Mouse (Mus musculus): ENCODE results near the gene Scly. TPM values are rescaled to one million over a fixed set of nuclear protein-coding genes. Genes with fewer than 3 reads are reported as not detected.
A peak's percentile ranks its signal among the peaks of the same experiment; 100 is the strongest.

Scly gene
- polyA plus RNA-seq, 1 experiment from 2014 or later: 16.9 TPM

- ATAC-seq (replicated peaks; ENCODE audit: low FRiP score, low TSS enrichment, low read depth) (no peak), DNase-seq (ENCODE audit: low spot score) (no peak)
- Histone ChIP-seq H3K4me3 (ENCODE audit: low read depth, low read length) (no peak overlapping the region), H3K36me3 (ENCODE audit: control insufficient read depth, insufficient read depth, low read length) (peaks cover 10% of the 10 kb centered on the region; the same call in 1 of the 2 replicates), H3K27ac (ENCODE audit: low read depth) (no peak overlapping the region), H3K4me1 (replicated peaks; ENCODE audit: control insufficient read depth, insufficient read depth, low read length) (no peaks in the 10 kb centered on the region; the same call in 1 of the 2 replicates), H3K27me3 (replicated peaks; ENCODE audit: control insufficient read depth, insufficient read depth, low read length) (no peaks in the 10 kb centered on the region), H3K4me2 (ENCODE audit: low read length) (no peak overlapping the region), H3K9me3 (ENCODE audit: control insufficient read depth, low read length) (no peaks in the 10 kb centered on the region), H3K9ac (ENCODE audit: low read length) (no peak overlapping the region)
- WGBS: 86% methylated on average over 5 of the region's 5 CpGs
These were observed 38.3 kb upstream of the Scly start for GRCm38 (mm10) chr1:91259794-91260193.

DNA sequence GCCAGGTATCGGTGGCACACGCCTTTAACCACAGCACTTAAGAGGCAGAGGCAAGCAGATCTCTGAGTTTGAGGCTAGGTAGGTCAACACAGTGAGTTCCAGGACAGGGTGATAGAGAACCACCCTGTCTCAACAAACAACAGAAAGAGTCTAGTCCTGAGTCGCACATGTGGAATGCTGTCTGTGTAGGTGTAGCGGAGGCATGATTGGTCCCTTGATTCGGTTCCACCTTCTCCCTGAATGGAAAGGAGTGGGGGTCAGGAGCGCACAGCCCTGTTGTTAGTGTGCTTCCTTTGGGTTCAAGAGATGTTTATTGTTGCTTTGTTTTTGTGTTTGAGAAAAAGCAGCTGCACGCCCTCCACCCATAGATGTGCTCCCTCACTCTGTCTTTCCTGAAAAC is 35.6 kb upstream of the Scly start:
- DNase-seq (ENCODE audit: low spot score) (no peak), ATAC-seq (replicated peaks; ENCODE audit: low FRiP score, low TSS enrichment, low read depth) (no peak)
- Histone ChIP-seq H3K36me3 (ENCODE audit: control insufficient read depth, insufficient read depth, low read length) (peaks cover 18% of the 10 kb centered on the region), H3K27ac (ENCODE audit: low read depth) (no peak overlapping the region), H3K9me3 (ENCODE audit: control insufficient read depth, low read length) (no peaks in the 10 kb centered on the region), H3K9ac (ENCODE audit: low read length) (no peak overlapping the region), H3K4me2 (ENCODE audit: low read length) (no peak overlapping the region), H3K4me1 (replicated peaks; ENCODE audit: control insufficient read depth, insufficient read depth, low read length) (no peaks in the 10 kb centered on the region; the same call in 1 of the 2 replicates), H3K4me3 (ENCODE audit: low read depth, low read length) (no peak overlapping the region), H3K27me3 (replicated peaks; ENCODE audit: control insufficient read depth, insufficient read depth, low read length) (no peaks in the 10 kb centered on the region)
- 88% methylated on average over 7 of the region's 7 CpGs for WGBS

DNA sequence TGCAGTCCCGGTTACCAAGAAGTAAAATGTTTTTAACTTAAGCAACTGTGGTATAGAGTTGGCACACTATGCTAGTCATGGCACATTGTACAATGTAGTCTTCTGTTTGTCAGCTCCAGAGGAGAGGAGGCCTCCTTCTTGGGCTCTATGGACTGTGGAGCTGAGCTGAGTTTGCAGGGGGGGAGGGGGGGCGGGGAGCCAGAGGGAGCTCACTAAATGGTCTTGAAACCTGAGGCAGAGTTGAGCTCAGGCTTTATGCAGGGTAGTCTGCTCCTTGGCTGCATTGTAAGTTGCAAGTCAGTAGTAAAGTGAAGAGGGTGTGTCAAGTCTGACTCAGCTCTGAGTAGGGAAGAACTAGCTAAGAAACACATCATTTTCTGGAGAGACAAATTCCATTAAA is 25.9 kb upstream of the Scly start:
- 79% methylated on average over 2 of the region's 2 CpGs for WGBS
- no peaks in the 10 kb centered on the region for H3K4me1 ChIP-seq (replicated peaks; ENCODE audit: control insufficient read depth, insufficient read depth, low read length)
- no peak overlapping the region for H3K9ac ChIP-seq (ENCODE audit: low read length)
- H3K9me3 ChIP-seq (ENCODE audit: control insufficient read depth, low read length): no peaks in the 10 kb centered on the region
- ATAC-seq (replicated peaks; ENCODE audit: low FRiP score, low TSS enrichment, low read depth): no peak
- no peak overlapping the region for H3K4me3 ChIP-seq (ENCODE audit: low read depth, low read length)
- no peak overlapping the region for H3K4me2 ChIP-seq (ENCODE audit: low read length)
- H3K27ac ChIP-seq (ENCODE audit: low read depth): no peak overlapping the region
- no peaks in the 10 kb centered on the region for H3K27me3 ChIP-seq (replicated peaks; ENCODE audit: control insufficient read depth, insufficient read depth, low read length)
- DNase-seq (ENCODE audit: low spot score): no peak
- H3K36me3 ChIP-seq (ENCODE audit: control insufficient read depth, insufficient read depth, low read length): peaks cover 21% of the 10 kb centered on the region

DNA sequence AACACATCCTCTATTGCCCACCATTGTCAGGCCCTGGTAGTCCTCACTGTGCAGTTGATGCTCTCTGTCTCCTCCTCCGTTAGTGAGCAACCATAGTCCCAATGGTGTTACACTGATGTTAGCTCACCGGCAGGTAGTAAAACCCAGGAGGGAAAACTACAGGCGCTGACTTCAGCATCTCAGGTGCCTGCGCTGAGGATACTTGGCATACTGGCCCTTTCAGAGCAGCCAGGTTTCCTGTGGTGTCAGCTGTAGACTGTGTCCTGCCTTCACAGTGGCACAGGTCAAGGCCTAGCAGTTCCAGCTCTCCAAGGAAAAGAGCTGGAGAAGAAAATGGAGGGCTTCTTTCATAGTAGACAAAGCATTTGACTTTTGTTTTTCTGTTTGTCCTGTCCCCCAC is 21.6 kb upstream of the Scly start:
- ATAC-seq (replicated peaks; ENCODE audit: low FRiP score, low TSS enrichment, low read depth) (no peak), DNase-seq (ENCODE audit: low spot score) (peak; percentile 38)
- H3K4me2 ChIP-seq (ENCODE audit: low read length): no peak overlapping the region
- H3K27ac ChIP-seq (ENCODE audit: low read depth): no peak overlapping the region
- H3K36me3 ChIP-seq (ENCODE audit: control insufficient read depth, insufficient read depth, low read length): peaks cover 59% of the 10 kb centered on the region
- no peaks in the 10 kb centered on the region for H3K27me3 ChIP-seq (replicated peaks; ENCODE audit: control insufficient read depth, insufficient read depth, low read length)
- H3K9me3 ChIP-seq (ENCODE audit: control insufficient read depth, low read length): no peaks in the 10 kb centered on the region
- H3K4me1 ChIP-seq (replicated peaks; ENCODE audit: control insufficient read depth, insufficient read depth, low read length): no peaks in the 10 kb centered on the region
- no peak overlapping the region for H3K9ac ChIP-seq (ENCODE audit: low read length)
- WGBS: 96% methylated on average over 4 of the region's 4 CpGs
- H3K4me3 ChIP-seq (ENCODE audit: low read depth, low read length): no peak overlapping the region

GRCm38 (mm10) chr1:91277480-91277879 is 20.7 kb upstream of the Scly start:
- WGBS: 91% methylated on average over 2 of the region's 2 CpGs
- ATAC-seq (replicated peaks; ENCODE audit: low FRiP score, low TSS enrichment, low read depth): no peak
- H3K36me3 ChIP-seq (ENCODE audit: control insufficient read depth, insufficient read depth, low read length): peaks cover 64% of the 10 kb centered on the region

GRCm38 (mm10) chr1:91278410-91279119 is 19.6 kb upstream of the Scly start:
- peaks cover 72% of the 10 kb centered on the region for H3K36me3 ChIP-seq (ENCODE audit: control insufficient read depth, insufficient read depth, low read length)
- no peaks in the 10 kb centered on the region for H3K27me3 ChIP-seq (replicated peaks; ENCODE audit: control insufficient read depth, insufficient read depth, low read length)
- no peak overlapping the region for H3K4me2 ChIP-seq (ENCODE audit: low read length)
- DNase-seq (ENCODE audit: low spot score): peak; percentile 32
- H3K4me1 ChIP-seq (replicated peaks; ENCODE audit: control insufficient read depth, insufficient read depth, low read length): no peaks in the 10 kb centered on the region
- no peak overlapping the region for H3K9ac ChIP-seq (ENCODE audit: low read length)
- 92% methylated on average over 3 of the region's 3 CpGs for WGBS
- H3K9me3 ChIP-seq (ENCODE audit: control insufficient read depth, low read length): no peaks in the 10 kb centered on the region
- H3K27ac ChIP-seq (ENCODE audit: low read depth): no peak overlapping the region
- no peak for ATAC-seq (replicated peaks; ENCODE audit: low FRiP score, low TSS enrichment, low read depth)
- no peak overlapping the region for H3K4me3 ChIP-seq (ENCODE audit: low read depth, low read length)

More at GRCm38 (mm10) chr1:91277480-91277879, 20.7 kb upstream of the Scly start:
- Histone ChIP-seq H3K27me3 (replicated peaks; ENCODE audit: control insufficient read depth, insufficient read depth, low read length) (no peaks in the 10 kb centered on the region), H3K27ac (ENCODE audit: low read depth) (no peak overlapping the region), H3K9ac (ENCODE audit: low read length) (no peak overlapping the region), H3K9me3 (ENCODE audit: control insufficient read depth, low read length) (no peaks in the 10 kb centered on the region), H3K4me2 (ENCODE audit: low read length) (no peak overlapping the region), H3K4me3 (ENCODE audit: low read depth, low read length) (no peak overlapping the region), H3K4me1 (replicated peaks; ENCODE audit: control insufficient read depth, insufficient read depth, low read length) (no peaks in the 10 kb centered on the region)
- DNase-seq (ENCODE audit: low spot score): peak; percentile 13

DNA sequence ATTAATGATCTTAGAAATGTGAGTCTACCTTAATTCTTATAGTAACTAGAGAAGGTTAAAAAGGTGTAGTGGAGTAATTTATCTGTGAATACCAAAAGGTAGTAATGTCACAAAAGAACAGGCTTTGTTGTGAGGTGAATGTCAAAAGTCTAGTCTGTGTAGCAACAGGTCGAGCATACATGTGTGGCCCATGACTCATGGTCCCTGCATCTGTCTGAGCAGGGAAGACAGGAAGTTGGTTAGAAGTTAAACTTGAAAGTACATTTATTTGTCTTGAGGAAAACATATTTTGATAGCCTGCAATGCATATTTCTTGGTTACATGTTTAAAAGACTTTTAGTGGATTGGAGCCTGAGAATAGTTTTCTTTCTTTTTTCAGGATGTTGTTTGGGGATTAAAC is 19.0 kb upstream of the Scly start:
- 90% methylated on average over 1 of the region's 1 CpGs for WGBS
- no peaks in the 10 kb centered on the region for H3K4me1 ChIP-seq (replicated peaks; ENCODE audit: control insufficient read depth, insufficient read depth, low read length)
- DNase-seq (ENCODE audit: low spot score): no peak
- no peak overlapping the region for H3K4me3 ChIP-seq (ENCODE audit: low read depth, low read length)
- no peaks in the 10 kb centered on the region for H3K27me3 ChIP-seq (replicated peaks; ENCODE audit: control insufficient read depth, insufficient read depth, low read length)
- no peak overlapping the region for H3K9ac ChIP-seq (ENCODE audit: low read length)
- H3K36me3 ChIP-seq (ENCODE audit: control insufficient read depth, insufficient read depth, low read length): peaks cover 77% of the 10 kb centered on the region
- no peak overlapping the region for H3K4me2 ChIP-seq (ENCODE audit: low read length)
- H3K9me3 ChIP-seq (ENCODE audit: control insufficient read depth, low read length): no peaks in the 10 kb centered on the region
- ATAC-seq (replicated peaks; ENCODE audit: low FRiP score, low TSS enrichment, low read depth): no peak
- H3K27ac ChIP-seq (ENCODE audit: low read depth): no peak overlapping the region

GRCm38 (mm10) chr1:91282582-91282981 is 15.6 kb upstream of the Scly start:
- Histone ChIP-seq H3K36me3 (ENCODE audit: control insufficient read depth, insufficient read depth, low read length) (peaks cover 86% of the 10 kb centered on the region), H3K9me3 (ENCODE audit: control insufficient read depth, low read length) (no peaks in the 10 kb centered on the region), H3K4me3 (ENCODE audit: low read depth, low read length) (no peak overlapping the region), H3K27ac (ENCODE audit: low read depth) (no peak overlapping the region), H3K9ac (ENCODE audit: low read length) (no peak overlapping the region), H3K4me1 (replicated peaks; ENCODE audit: control insufficient read depth, insufficient read depth, low read length) (no peaks in the 10 kb centered on the region), H3K4me2 (ENCODE audit: low read length) (no peak overlapping the region), H3K27me3 (replicated peaks; ENCODE audit: control insufficient read depth, insufficient read depth, low read length) (no peaks in the 10 kb centered on the region)
- ATAC-seq (replicated peaks; ENCODE audit: low FRiP score, low TSS enrichment, low read depth): no peak
- 73% methylated on average over 1 of the region's 1 CpGs for WGBS
- DNase-seq (ENCODE audit: low spot score): no peak

DNA sequence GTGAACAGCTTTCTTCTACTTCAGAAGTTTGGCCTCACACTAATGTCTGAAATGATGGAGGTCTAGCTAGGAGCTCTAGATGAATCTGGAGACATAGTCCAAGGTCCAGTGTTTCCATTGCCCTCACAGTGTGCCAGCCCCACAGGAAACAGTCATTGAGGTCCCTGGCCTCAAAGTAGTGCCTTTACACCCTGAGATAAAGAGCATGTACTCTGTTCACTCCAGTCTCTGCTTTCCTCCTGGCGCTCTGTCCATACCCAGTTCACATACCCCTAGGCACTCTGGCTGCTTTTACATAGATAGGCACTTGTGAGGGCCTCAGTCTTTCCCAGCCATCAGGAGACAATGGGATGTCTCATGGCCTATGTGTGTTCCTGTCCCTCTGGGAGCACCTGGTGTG is 8.8 kb upstream of the Scly start:
- no peak overlapping the region for H3K4me3 ChIP-seq (ENCODE audit: low read depth, low read length)
- no peak overlapping the region for H3K4me2 ChIP-seq (ENCODE audit: low read length)
- H3K9me3 ChIP-seq (ENCODE audit: control insufficient read depth, low read length): no peaks in the 10 kb centered on the region
- ATAC-seq (replicated peaks; ENCODE audit: low FRiP score, low TSS enrichment, low read depth) (no peak), DNase-seq (ENCODE audit: low spot score) (no peak)
- H3K36me3 ChIP-seq (ENCODE audit: control insufficient read depth, insufficient read depth, low read length): peaks cover 42% of the 10 kb centered on the region
- H3K27ac ChIP-seq (ENCODE audit: low read depth): no peak overlapping the region
- H3K27me3 ChIP-seq (replicated peaks; ENCODE audit: control insufficient read depth, insufficient read depth, low read length): no peaks in the 10 kb centered on the region
- no peak overlapping the region for H3K9ac ChIP-seq (ENCODE audit: low read length)
- WGBS: 100% methylated on average over 1 of the region's 1 CpGs
- no peaks in the 10 kb centered on the region for H3K4me1 ChIP-seq (replicated peaks; ENCODE audit: control insufficient read depth, insufficient read depth, low read length)

Measured in intestine, embryonic 14.5 days (tissue).